Mouse (Mus musculus): ENCODE results near the gene Ovca2.
A peak's percentile ranks its signal among the peaks of the same experiment; 100 is the strongest.

DNA sequence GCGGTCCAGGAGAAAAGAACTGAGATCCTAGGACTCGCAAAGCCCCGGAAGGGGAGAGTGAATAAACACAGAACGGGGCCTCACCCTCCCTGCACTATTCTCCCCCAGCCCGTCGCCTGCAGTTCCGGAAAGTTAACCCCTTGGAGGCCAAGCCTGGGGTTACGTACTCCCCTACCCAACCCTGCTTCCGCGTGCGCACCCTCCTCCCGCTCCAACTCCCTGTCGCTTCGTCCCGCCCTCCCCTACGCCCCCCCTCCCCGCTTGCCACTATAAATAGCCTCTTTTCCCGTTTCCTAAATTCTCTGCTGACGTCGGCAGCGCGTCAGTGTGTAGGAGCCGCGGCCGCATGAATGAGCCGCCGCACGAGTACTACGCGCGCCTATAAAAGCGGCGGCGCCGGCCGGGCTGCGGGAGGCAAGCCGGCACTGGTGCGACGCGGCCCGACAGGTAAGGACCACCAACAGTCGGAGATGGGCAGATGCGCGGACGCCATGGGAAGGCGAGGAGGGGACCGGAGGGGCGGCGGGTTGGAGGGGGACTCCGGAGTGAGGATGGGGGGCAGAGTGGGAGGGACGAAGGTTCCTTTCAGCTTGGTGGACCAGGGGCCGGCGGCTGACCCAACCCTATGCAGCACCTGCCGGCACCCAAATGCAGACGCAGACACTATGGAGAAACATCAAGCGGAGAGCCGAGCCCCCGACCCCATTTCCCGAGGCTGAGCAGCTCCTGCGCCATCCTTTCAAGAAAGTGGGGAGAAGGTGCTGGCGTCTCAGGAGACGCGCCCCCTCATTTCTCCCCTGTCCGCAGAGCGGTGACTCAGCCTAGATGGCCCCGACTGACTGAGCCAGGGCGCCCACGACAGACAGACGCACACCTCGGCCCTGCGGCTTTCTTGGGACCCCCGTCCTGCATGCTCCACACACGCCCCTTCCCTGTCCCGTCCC lies 6.2 kb downstream of the Ovca2 start:
- TF ChIP-seq POLR2A (IDR thresholded peaks at IDR 0.05; ENCODE audit: extremely low read depth, insufficient read depth, low read length) (peak; percentile 52; the same call in 1 of the 2 replicates), CTCF (IDR thresholded peaks at IDR 0.05; ENCODE audit: extremely low read depth, insufficient read depth, low read length) (no peak)
